7 mouse cellular contexts compared by ENCODE assay signal in genomic region chr6:135249846-135250531, GRCm38 (mm10). TPM values are rescaled to one million over a fixed set of nuclear protein-coding genes. Genes with fewer than 3 reads are reported as not detected.
DNase-seq lines count a peak whose midpoint lies in the region; ATAC-seq lines count a peak whose summit lies in the region.

No protein-coding gene starts in this region.

- peak; percentile 71 for DNase-seq in ZHBTc4 (ENCODE audit: low read depth, low spot score)
- peak; percentile 35 for DNase-seq in cerebellum, adult 8-10 months
- peak; percentile 79 for DNase-seq in forelimb bud, embryonic 11.5 days (ENCODE audit: low read depth, low spot score)
- peak; percentile 75 to 81 for DNase-seq in layer of hippocampus, postnatal 14 days (ENCODE audit: low spot score in 2 of 2)
- peak; percentile 49 for DNase-seq in right cerebral cortex, postnatal 14 days

- H3K4me3 ChIP-seq in hindbrain, embryonic 15.5 days = no peak overlapping the region

- no peaks in the 10 kb centered on the region for H3K9me3 ChIP-seq in hindbrain, embryonic 15.5 days

- ATAC-seq in hindbrain, embryonic 15.5 days (ENCODE audit: low FRiP score, low read depth) = peak; percentile 61; the same call in 1 of the 2 replicates
- peak; percentile 49 for ATAC-seq in megakaryocyte, adult 5-6 weeks (ENCODE audit: poor library complexity, severe bottlenecking)

- H3K4me1 ChIP-seq in hindbrain, embryonic 15.5 days (replicated peaks) = peaks cover 28% of the 10 kb centered on the region

- no peaks in the 10 kb centered on the region for H3K36me3 ChIP-seq in hindbrain, embryonic 15.5 days

- no peak overlapping the region for H3K27ac ChIP-seq in hindbrain, embryonic 15.5 days (replicated peaks)

- H3K27me3 ChIP-seq in hindbrain, embryonic 15.5 days = no peaks in the 10 kb centered on the region

- 53% methylated on average over 19 of the region's 19 CpGs for WGBS in hindbrain, embryonic 15.5 days

- 0 out of 2 replicates have a peak overlapping the region, but pooled peaks have one; percentile 11 for H3K4me2 ChIP-seq in hindbrain, embryonic 15.5 days

- no peak overlapping the region for H3K9ac ChIP-seq in hindbrain, embryonic 15.5 days

RNA-seq across cellular contexts. Expression of gene Gsg1, which starts 4.2 kb away (rescaled TPM):
- polyA plus RNA-seq in hindbrain, embryonic 15.5 days (2015; fragmentation: Nextera tagmentation; extraction: Ambion mirVana) = 0.33 TPM in 1 of 2 replicates, not detected in the other
- total RNA-seq in layer of hippocampus, postnatal 14 days (2021) = under 1 TPM in 1 of 2 experiments, not detected in 1; 0.48 TPM
- total RNA-seq in megakaryocyte, adult 5-6 weeks (2015) = not detected in 2 replicates
- 0.44 TPM in 1 of 2 replicates, not detected in the other for total RNA-seq in megakaryocyte, adult 5-6 weeks (2017)

RNA-seq across cellular contexts. Expression of gene Hebp1, which starts 52.2 kb away (rescaled TPM):
- 3.6 and 6.8 TPM in 2 replicates for polyA plus RNA-seq in hindbrain, embryonic 15.5 days (2015; fragmentation: Nextera tagmentation; extraction: Ambion mirVana)
- total RNA-seq in layer of hippocampus, postnatal 14 days (2021) = 10 to 100 TPM; 54.1 to 62.0 TPM
- total RNA-seq in megakaryocyte, adult 5-6 weeks (2015) = 2.5 and 8.5 TPM in 2 replicates
- total RNA-seq in megakaryocyte, adult 5-6 weeks (2017) = 10.8 and 15.8 TPM in 2 replicates

RNA-seq across cellular contexts. Expression of gene Fam234b, which starts 52.2 kb away (rescaled TPM):
- 100 and 112 TPM in 2 replicates for polyA plus RNA-seq in hindbrain, embryonic 15.5 days (2015; fragmentation: Nextera tagmentation; extraction: Ambion mirVana)
- total RNA-seq in layer of hippocampus, postnatal 14 days (2021) = 100 to 1,000 TPM; 122 to 133 TPM
- 2.1 and 3.0 TPM in 2 replicates for total RNA-seq in megakaryocyte, adult 5-6 weeks (2015)
- total RNA-seq in megakaryocyte, adult 5-6 weeks (2017) = 2.8 and 4.9 TPM in 2 replicates

Comparison
In these comparisons a context has a peak if more than half of its experiments do, and no peak if none do; other contexts are left out.
1. RNA of gene Fam234b, which starts 52.2 kb away (total RNA-seq): 122 to 133 TPM in layer of hippocampus, postnatal 14 days; 2.1 to 4.9 TPM in megakaryocyte, adult 5-6 weeks; every median in the first group is over 10 times any median in the second.
2. Peak in every context shown above with its lines, with median percentiles within 50 percentile points of each other: DNase-seq.